ENCODE assay signal across 17 mouse cellular contexts in the genomic region with DNA sequence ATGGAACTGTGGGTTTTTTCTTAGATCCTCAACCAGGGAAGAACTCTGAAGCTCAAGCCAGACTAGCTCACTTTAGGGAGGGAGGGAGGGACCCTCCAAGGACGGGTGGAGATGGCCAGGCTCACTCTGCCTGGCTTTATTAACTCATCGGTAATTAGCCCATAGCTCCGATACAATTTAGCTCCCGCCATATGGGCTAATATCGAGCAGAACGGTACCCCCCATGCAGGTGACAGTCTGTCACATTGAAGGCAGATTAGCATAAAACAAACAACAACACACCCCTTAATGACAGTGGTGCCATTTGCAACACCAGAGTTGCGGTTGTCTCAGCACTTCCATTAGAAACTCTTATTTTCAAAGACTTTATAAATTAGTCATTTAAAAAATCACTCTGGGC.
"Had no signal": no experiment of that assay in that cellular context is flagged by ENCODE, and none has a peak within 500 bp of the region (broad histone marks: within the 10 kb centered on the region; RNA-seq: fewer than 3 reads in every experiment).

No protein-coding gene starts in this region.

- H3K4me3 ChIP-seq: lung, embryonic 15.5 days; megakaryocyte, embryonic 14.5 days; midbrain, embryonic 13.5 days; midbrain, embryonic 15.5 days; neural tube, embryonic 12.5 days; stomach, embryonic 15.5 days had no signal

- H3K27ac ChIP-seq: lung, embryonic 15.5 days; macrophage; midbrain, embryonic 13.5 days; midbrain, embryonic 15.5 days; neural tube, embryonic 12.5 days; stomach, embryonic 15.5 days; stomach, postnatal 0 days had no signal

- H3K4me2 ChIP-seq: lung, embryonic 15.5 days; midbrain, embryonic 11.5 days; midbrain, embryonic 13.5 days; midbrain, embryonic 15.5 days; neural tube, embryonic 12.5 days; stomach, embryonic 15.5 days had no signal

- H3K36me3 ChIP-seq: lung, embryonic 15.5 days; midbrain, embryonic 13.5 days; midbrain, embryonic 15.5 days; neural tube, embryonic 12.5 days; stomach, embryonic 15.5 days had no signal

- H3K9ac ChIP-seq: lung, embryonic 15.5 days; midbrain, embryonic 13.5 days; midbrain, embryonic 15.5 days; neural tube, embryonic 12.5 days; stomach, embryonic 15.5 days had no signal

- H3K27me3 ChIP-seq: lung, embryonic 15.5 days; megakaryocyte, embryonic 14.5 days; midbrain, embryonic 13.5 days; midbrain, embryonic 15.5 days; neural tube, embryonic 12.5 days; stomach, embryonic 15.5 days had no signal

- DNase-seq: lung, adult 2 months; lung, postnatal 14 days; lung, postnatal 36 days; right cerebral cortex, postnatal 14 days; thymus, adult 2 months; thymus, postnatal 25 days; thymus, postnatal 4 days had no signal

- H3K9me3 ChIP-seq: lung, embryonic 15.5 days; megakaryocyte, embryonic 14.5 days; midbrain, embryonic 13.5 days; midbrain, embryonic 15.5 days; neural tube, embryonic 12.5 days; stomach, embryonic 15.5 days had no signal

- H3K4me1 ChIP-seq: lung, embryonic 15.5 days; megakaryocyte, embryonic 14.5 days; midbrain, embryonic 13.5 days; midbrain, embryonic 15.5 days; neural tube, embryonic 12.5 days; stomach, embryonic 15.5 days had no signal

- ATAC-seq: lung, postnatal 0 days; midbrain, embryonic 13.5 days; midbrain, embryonic 15.5 days had no signal
